Mouse (Mus musculus) T-cell, adult 2 months (primary cell): ENCODE measurements around the gene Csnk1g2.

Experiments
- DNase-seq: peaks from one replicate; pipeline ENCODE4 v3.0.0; 2022; ENCODE audit warnings: low spot score

Csnk1g2 gene

DNA sequence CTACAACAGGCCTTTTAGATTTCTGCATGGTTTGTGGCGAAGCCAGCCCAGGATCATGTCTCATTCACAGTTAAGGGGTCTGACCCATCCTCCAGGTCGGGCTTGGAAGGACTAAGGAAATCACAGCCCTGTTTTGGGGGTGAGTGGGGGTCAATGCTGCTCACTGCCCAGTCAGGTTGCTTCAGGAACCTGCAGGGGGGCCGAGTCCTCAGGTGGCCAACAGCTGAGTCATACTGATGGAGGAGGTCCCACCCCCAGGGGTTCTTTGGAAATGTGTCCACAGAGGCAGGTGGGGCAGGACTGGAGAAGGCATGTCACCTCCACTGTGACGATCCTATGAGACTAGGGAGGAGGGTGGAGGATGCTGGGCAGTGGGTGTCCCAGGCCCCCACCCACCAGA is 42.8 kb downstream of the Csnk1g2 start:
- DNase-seq: no peak

DNA sequence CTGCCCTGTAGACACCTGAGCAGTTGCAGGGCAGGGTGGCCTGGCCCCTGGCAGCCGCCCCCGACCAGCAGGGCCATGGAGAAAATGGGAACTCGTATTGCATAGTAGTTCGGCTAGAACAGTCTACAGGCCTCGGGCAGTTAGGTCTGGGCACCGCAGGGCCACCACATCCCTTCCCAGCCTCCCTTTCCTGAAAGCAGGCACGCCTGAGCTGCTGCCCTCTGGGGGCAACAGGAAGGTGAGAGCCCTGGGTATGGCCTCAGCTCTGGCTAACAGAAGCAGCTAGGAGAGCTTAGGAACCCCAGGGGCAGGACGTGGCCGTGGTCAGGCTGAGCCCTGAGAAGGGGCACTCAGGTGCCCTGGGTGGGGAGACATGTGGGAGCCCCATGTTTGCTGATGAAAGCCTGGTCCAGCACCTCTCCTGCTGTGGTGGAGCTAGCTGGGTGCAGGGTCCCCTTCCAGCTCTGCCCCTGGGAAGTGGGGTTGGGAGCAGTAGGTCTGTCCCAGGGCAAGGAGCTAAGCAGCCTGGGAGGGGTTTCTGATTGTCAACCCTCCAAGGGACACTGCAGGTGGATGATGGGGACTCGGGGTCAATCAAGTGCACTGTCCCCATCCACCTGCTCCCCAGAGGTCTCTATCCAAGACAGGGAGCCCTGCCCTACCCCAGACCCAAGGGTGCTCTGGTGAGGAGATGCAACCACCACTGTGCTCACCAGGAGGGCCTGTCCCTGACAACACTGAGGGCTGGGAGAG is 43.5 kb downstream of the Csnk1g2 start:
- DNase-seq: no peak

DNA sequence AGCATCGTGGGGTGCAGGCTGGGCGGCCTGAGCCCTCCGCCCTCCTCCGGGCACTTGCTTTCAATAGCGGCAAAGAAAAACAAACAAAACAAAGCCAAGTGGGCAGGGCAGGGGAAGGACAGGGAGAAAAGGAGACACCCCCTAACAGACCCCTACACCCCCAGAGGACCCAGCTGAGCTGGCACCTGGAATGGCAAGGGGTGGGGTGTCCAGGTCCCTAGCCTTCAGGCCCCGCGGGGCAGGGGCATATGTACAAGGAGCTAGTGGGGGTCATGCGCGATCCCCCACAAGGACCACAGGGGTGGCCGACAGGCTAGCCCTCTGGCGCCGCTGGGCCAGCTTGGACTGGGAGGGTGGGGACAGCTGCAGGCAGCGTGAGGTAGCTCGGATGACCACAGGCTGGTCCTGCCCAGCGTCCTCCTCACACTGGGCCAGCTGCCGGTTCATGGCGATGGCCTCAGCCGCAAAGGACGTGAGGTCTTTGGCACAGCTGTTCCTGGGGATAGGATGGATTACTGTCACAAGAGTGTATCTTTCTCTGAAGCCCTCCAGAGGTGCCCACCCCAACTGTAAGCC is 44.3 kb downstream of the Csnk1g2 start:
- no peak for DNase-seq

DNA sequence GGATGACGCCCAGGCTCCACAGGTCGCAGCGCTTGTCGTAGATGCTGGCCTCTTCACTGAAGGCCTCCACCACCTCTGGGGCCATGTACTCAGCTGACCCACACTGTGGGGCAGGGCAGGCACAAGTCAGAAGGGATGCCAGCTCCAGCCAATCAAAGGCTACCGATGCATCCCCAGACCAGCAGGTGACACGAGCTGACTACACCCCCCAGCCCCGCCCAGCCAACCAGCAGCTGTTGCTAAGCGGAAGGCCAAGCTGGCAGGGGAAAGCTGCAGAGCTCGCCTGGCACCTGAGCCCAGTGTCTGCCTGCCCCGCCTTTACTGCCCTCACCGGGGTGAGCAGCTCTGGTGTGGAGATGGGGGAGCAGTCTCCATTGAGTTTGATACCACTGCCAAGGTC is 46.0 kb downstream of the Csnk1g2 start:
- no peak for DNase-seq

DNA sequence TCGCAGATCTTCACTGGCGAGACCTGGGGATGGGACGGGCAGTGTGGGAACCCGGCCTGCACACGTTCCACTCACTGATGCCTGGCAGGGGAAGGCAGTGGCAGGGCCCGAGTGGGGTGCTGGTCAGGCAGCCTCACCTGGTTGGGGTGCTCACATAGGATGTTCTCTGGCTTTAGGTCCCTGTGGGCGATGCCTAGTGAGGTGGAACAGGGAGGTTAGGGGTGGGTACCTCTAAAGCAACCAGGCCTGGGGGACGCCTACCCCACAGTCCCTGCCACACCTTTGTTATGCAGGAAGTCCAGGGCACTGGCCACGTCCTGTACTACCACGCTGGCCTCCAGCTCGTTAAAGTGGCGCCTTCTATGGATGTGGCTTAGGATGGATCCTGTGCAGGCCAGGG is 46.4 kb downstream of the Csnk1g2 start:
- DNase-seq: no peak

DNA sequence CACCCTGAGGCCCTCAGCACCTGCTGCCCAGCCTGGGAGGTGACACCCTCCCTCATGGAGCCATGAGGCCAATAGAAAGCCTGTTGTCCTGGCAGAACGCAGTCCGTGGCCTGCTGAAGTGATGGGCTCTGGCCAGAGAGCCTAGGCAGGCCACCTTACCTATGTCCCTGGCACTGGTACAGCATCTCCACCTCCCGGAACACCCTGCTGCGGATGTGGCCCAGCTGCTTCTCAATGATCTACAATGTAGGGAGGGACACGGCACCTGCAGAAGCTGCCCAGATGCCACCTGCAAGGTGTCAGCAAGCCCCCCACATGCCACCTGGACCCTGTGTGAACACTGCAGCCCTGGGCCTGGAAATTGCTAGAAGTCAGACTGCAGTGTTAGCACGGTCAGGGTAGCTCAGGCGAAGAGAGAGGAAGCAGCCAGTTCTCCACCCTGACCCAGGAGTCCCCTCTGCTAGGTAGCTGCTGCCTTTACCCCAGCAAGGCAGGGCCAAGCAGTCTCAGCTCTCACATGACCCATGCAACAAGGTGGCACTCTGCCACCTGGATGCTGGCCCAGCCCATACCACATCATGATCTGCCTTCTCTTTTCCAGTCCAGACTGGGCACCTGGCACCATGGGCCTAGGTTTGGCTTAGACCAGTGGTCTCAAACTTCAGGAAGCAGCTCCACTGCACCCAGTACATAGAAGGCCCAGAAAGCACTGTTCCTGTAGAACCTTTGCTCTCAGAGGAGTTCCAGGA is 47.3 kb downstream of the Csnk1g2 start:
- no peak for DNase-seq

DNA sequence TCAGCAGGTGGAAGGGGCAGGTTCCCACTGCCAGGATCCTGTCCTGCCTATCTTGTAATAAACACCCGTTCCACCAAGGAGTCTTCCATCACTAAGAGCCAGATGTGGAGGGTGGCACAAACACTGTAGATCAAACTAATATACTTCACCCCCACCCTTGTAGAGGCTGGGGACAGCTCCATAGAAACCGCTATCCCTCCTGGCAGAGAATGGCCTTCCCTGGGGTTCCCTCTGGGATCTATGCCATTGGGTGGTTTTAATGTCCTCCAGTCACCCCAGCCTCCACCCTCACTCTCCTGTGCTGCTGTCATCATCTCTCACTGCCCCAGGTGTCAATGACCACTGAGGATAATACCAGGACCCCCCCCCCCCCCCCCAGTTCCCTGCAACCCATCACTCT is 47.9 kb downstream of the Csnk1g2 start:
- DNase-seq: no peak

DNA sequence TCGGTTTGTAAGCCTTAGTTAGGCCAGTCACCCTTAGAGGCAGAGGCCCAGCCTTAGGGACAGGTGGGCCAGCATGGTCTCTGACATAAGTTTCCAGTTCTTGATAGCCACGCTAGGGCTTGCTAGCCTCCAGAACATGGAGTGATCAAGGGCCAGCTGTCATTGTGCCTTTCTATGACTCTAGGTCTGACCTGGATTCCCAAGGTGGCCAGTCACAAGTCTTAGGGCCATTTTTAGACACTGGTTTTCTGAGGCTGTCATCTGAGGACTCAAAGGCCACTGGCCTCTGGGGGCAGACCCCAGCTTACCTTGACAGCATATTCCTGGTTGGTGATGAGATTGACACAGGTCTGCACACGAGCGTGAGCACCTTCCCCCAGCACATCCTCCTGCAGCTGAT is 48.6 kb downstream of the Csnk1g2 start:
- DNase-seq: no peak

DNA sequence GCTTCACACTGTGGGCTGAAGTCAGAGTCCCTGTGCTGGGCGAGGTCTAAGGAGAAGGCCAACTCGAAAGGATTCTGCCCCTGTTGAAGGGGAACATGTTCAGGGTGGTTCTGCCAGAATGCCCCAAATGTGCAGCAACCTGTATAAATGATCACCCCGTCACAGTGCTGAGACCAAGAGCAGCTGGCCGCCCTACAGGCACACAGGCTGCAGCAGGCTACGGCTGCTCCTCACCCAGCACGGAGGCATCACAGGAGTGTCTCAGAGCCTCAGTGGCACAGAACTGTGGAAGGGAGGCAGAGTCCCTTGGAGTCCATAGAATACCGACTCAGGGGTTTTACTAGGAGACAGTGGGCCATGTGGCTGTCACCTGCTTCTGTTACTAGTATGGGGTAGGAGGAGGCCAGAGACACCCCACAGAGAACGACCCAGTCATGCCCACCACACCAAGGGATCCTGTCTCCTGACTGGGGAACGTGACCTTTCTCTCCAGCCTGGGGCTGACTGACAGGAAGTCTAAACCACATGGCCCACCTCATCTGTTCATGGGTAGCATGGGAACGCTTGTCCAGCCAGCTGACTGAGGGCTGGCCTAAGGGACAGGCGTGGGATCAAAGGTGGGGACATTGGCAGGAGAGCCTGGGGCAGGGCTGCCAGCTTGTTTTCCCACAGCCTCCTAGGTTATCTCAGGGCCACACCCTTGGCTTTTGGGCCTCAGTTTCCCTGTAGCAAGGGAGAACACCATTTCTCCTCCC is 49.5 kb downstream of the Csnk1g2 start:
- DNase-seq: no peak

DNA sequence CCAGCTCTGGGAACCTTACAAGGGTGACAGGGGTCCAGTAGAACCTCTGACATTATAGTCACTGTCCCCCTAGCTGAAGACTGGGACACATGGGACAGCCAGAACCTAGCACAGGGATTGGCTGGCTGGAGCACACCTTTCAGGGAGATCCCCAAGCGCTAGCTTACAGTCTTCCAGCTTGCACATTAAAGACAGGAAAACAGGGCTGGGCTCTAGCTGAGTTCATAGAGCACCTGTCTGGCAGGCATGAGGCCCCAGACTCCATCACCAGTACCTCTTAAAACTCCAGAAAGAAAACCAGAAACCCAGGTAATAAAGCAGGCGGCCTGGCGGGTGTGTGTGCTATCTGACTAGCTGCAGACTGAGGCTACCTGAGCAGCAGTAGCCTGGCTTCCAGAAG is 51.1 kb downstream of the Csnk1g2 start:
- DNase-seq: no peak

DNA sequence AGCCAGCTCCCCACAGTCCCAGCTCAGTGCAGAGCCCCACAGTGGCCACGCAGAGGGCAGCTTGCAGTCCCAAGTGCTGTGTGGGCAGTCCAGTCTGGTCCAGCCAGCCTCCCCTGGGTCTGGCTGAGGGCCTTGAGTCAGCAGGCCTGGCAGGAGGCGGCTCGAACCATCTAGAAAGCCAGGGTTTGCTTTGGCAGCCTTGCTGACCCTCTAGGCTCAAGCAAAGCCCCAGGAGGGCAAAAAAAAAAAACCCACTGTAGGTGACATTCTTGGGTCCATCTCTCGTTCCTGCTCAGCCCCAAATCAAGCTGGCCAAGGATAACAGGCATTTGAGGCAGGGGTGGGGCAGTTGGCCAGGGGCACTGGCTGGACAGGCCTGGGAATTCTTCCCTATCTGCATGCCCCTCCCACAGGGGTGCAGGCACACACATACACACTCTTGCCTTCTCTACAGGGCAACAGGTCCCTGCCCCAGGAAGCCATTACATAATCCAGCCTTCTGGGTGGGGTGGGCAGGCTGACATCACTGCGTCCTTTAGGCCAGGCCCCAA is 51.6 kb downstream of the Csnk1g2 start:
- DNase-seq: no peak

DNA sequence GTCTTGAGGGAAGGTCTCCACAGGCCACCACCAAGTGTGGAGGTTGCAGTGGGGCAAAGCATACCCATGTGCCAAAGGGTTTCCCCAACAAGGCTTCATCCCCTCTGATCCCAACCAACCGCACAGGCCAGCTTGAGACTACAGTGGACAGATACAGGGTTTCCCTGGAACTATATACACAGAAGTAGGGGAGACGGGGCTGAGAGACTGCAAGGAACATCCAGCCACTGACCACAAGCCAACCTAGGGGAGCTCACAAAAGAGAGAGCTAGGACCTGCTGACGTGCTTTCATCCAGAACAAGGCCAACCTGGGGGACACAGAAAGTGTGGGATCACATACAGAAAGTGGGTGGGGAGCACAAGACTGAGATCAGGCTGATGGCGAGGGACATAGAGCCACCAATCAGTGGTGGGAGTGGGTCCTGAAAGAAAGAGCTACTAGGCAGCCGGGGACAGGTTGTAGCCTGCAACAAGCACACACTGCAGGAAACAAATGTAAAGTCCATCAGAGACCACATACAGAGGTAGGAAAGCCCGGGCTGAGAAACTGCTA is 52.3 kb downstream of the Csnk1g2 start:
- no peak for DNase-seq

DNA sequence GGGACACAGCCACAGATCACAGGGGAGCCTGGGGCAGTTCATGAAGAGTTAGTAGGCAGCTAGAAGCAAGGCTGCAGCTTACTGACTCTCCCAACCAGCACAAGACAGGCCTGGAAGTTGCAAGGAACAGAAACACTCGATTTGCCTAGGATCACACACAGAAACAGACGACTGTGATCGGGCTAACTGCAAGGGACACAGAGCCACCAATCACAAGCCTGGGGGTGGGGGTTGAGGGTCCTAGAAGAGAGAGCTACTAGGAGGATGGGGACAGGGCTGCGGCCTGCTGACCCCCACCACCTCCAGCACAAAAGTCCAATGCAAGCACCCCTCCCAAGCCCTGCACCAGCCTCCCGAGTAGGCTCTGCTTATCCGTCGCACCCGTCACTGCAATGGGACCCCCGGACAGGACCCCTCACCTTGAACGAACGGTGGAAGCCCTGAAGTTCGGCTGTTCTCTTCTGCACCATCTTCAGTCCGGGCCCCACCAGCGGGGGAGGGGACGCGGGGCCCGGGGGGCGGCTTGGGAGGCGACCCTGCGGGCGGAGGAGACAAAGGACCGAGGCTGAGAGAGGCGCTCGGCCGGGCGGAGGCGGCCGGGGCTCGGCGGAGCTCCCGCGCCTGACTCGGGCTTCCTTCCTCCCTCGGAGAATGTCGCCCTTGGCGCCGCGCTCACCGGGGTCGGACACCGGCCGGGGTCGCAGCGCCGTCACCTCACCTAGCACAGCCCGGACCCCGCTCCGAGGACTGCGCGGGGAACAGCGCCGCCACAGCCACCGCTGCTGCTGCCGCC is 53.0 kb downstream of the Csnk1g2 start:
- DNase-seq: no peak

DNA sequence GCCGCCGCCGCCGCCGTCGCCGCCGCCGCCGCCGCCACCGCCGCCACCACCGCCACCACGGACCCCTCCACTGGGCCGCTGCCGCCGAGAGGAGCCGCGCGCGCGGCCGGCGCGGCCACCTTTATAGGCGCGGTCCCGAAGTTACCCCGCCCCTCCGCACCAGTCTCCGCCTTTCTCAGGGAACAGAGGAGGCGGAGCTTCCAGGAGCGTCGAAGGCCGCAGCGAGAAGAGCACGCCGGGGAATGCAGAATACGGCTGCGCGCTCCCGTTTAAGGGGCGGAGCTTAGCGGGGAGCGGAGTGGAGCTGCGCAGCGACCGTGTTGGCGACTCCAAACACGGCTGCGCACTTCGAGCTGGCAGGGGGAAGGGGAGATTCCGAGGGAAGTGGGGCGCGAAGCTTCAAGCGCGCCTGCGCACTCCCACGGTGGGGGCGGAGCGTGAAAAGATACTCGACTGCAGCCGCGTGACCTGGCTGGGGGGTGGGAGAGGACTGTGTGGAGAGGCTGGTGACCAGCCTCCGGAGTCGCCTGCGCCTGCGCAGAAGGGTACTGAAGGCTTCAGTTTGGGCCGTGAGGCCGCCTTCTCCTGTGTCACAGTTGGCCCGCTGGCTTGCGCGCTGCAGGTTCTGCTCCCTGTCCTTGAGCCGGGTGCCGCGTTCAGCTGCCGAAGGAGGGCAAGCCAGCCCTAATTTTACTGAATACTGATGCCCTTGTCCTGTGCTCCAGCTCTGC is 53.7 kb downstream of the Csnk1g2 start:
- peak; percentile 100 for DNase-seq

DNA sequence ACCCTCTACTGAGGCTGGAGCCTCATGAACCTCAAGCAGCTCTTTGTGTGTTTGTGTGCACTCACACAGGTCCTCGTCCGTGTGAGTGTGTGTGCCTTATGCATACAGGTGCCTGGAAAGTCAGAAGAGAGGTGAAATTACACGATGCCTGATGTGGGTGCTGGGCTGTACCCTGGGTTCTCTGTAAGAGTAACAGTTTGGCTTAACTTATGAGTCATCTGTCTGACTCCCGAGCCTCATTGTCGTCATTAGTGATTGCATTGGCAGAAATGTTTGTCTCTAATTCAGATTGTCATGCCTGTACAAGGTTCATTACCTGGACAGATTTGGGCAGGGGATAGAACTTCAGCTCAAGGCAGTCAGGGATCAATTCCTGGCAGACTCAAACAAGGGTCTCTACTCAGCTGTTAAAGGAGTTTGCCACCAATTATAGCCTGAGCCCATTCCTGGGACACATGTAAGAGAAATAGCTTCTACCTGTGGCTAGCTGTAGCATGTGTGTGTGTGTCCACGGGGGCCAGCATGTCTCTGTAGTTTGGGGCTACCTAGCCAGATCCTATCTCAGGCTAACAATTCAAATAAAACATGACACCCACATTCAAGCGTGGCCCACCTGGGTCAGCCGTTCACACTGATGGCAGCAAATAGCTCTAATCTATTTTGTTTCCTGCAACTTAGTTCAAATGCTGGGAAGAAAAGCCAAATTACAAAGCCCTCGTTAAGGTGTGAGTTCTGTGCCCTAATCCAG is 54.7 kb downstream of the Csnk1g2 start:
- peak; percentile 61 for DNase-seq

DNA sequence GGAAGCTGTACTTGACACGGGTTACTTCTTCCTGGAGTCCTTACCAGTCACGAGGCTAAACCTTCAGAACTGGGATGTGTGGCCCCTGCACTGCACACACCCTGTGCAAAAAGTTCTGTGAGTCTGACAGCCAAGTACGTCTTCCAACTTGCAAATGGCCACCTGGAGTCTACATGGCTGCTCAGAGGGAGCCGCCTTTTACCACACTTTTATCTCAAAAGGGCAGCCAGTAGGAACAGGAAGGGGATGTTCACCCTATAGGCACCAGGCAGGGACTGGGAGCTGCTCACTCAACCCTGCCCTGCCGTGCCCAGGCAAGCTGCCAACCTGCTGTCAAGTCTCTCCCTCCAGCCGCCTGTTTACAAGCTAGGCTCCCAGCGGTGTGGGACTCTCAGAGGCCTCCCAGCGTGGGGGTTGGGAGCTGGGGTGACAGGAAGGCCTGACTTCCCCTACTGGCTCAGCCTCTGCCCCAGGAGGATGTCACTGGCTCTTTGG is 55.4 kb downstream of the Csnk1g2 start, which contains the start of gene Mknk2:
Gene Mknk2, minus strand, starts transcription at position 171 of the 495 bp plus-strand sequence.
- peak; percentile 97 for DNase-seq

DNA sequence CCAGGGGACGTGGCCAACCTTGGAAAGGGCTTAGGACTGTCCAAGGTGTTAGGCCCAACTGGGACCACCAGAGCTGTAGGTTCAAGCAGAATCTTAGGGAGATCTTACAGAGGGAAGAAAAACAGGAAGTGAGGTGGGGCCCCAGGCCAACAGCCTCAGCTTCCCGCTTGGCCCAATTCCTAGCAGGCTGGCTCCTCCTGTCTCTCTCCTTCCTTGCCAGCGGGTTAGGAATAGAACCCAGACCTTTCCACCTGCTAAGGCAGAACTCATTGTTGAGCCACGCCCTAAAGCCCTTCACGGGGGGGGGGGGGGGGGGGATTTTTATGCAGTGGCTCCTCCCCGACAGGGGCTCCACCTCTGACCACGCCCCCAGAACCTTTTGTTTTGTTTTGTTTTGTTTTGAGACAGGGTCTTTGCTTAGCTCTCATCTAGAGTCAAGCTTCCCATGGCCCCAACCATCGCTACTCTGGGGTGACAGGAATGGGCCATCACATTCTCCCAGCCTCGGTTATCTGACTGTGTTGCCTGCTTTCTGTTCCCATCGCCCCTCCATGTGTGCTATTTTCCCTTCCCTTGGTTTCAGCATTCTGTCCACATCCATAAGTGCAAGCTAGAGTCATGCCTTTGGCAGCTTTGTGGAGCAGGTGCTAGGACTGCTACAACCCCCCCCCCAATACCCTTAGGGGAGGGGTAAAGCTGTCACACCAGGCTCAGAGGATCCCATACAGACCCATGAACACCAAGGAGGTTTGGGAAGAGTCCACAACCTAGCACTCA is 56.2 kb downstream of the Csnk1g2 start:
- no peak for DNase-seq

DNA sequence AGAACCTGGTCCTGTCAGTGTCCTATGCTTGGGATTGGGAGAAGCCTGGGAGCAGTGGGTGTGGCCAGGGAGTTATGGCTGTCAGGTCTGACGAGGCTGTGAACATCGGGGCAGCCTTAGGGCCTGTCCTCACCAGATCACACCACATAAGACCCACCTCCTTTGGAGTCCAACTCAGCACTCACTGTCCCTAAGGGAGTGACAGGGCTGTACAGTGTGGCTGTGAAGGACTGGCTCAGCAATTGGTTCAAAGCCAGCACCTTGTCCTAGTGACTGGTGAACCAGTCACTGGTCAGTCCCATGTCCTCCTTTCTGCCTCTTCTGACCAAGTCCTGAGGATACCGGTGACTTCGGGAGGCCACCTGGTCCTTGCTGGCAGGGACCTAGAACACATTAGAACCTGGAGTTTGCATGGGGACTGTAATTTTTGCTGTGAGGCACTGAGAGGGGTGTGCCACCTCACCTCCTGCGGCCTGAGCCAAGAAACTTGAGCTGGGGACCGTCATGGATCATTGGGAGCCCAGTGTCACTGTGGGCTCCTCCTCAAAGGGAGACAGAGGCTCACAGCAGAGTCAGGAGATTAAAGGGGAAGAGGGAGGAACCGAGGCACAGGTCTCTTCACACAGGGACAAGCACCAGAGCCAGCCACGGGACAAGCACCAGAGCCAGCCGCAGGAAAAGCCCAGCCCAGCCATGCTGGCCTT is 57.1 kb downstream of the Csnk1g2 start:
- DNase-seq: no peak
